Mouse (Mus musculus) bone marrow macrophage, adult 2 months (primary cell): ENCODE measurements at regions not wholly inside any gene's neighbourhood (a gene's known extent, or its start where the extent isn't known, plus 50 kb on each side); places are given as distances from the start of the nearest gene placed in this dataset.

Experiments used
- H3K27ac ChIP-seq: 2 replicates; pipeline ENCODE4 v1.5.1; 2012; ENCODE audit warnings: low read depth, low read length; ENCODE audit not compliant: insufficient read depth
- H3K4me1 ChIP-seq: 2 replicates; pipeline ENCODE4 v1.6.1; 2012; ENCODE audit warnings: low read length; ENCODE audit not compliant: control insufficient read depth, insufficient read depth
- H3K4me3 ChIP-seq: 2 replicates; pipeline ENCODE4 v1.5.1; 2012; ENCODE audit warnings: mild to moderate bottlenecking, low read length, moderate library complexity; ENCODE audit not compliant: insufficient read depth
- CTCF ChIP-seq: IDR thresholded peaks from 2 replicates; pipeline ENCODE4 v1.5.1; 2012; ENCODE audit warnings: low read depth, mild to moderate bottlenecking, low read length, moderate library complexity
- POLR2A ChIP-seq: IDR thresholded peaks from 2 replicates; pipeline ENCODE4 v1.6.1; 2012; ENCODE audit warnings: mild to moderate bottlenecking, low read depth, low read length, borderline replicate concordance

- H3K4me1 ChIP-seq = no peaks in the 10 kb centered on the region
- TF ChIP-seq POLR2A (no peak), CTCF (no peak)
- H3K4me3 ChIP-seq = no peak overlapping the region
- H3K27ac ChIP-seq = no peak overlapping the region
Measured at GRCm38 (mm10) chr5:118878722-118879121, 318.2 kb downstream of the Med13l start.

GRCm38 (mm10) chr5:118879808-118880478 is 319.5 kb downstream of the Med13l start:
- Histone ChIP-seq H3K27ac (no peak overlapping the region), H3K4me3 (no peak overlapping the region), H3K4me1 (no peaks in the 10 kb centered on the region)
- TF ChIP-seq CTCF (peak; percentile 80), POLR2A (no peak)

GRCm38 (mm10) chr5:118880546-118880945 is 320.1 kb downstream of the Med13l start:
- Histone ChIP-seq H3K4me3 (no peak overlapping the region), H3K27ac (no peak overlapping the region), H3K4me1 (no peaks in the 10 kb centered on the region)
- TF ChIP-seq CTCF (no peak), POLR2A (no peak)

GRCm38 (mm10) chr5:118881886-118882285 is 321.4 kb downstream of the Med13l start:
- Histone ChIP-seq H3K27ac (no peak overlapping the region), H3K4me3 (no peak overlapping the region), H3K4me1 (no peaks in the 10 kb centered on the region)
- TF ChIP-seq CTCF = no peak
- no peak for TF ChIP-seq POLR2A

- H3K4me3 ChIP-seq = no peak overlapping the region
- H3K27ac ChIP-seq = no peak overlapping the region
- no peaks in the 10 kb centered on the region for H3K4me1 ChIP-seq
- TF ChIP-seq CTCF (no peak), POLR2A (no peak)
Measured at GRCm38 (mm10) chr5:118888131-118888530, 327.7 kb downstream of the Med13l start.

- TF ChIP-seq CTCF (no peak), POLR2A (no peak)
- no peak overlapping the region for H3K4me3 ChIP-seq
- H3K4me1 ChIP-seq = no peaks in the 10 kb centered on the region
- no peak overlapping the region for H3K27ac ChIP-seq
Measured at GRCm38 (mm10) chr5:118891131-118891530, 330.7 kb downstream of the Med13l start.

GRCm38 (mm10) chr5:118908224-118908623 is 347.7 kb downstream of the Med13l start:
- H3K4me1 ChIP-seq = no peaks in the 10 kb centered on the region

GRCm38 (mm10) chr5:118909756-118910155 is 349.3 kb downstream of the Med13l start:
- no peak overlapping the region for H3K27ac ChIP-seq
- no peaks in the 10 kb centered on the region for H3K4me1 ChIP-seq
- H3K4me3 ChIP-seq = no peak overlapping the region
- TF ChIP-seq CTCF (no peak), POLR2A (no peak)

More at GRCm38 (mm10) chr5:118908224-118908623, 347.7 kb downstream of the Med13l start:
- no peak overlapping the region for H3K27ac ChIP-seq
- TF ChIP-seq POLR2A (no peak), CTCF (no peak)
- no peak overlapping the region for H3K4me3 ChIP-seq

GRCm38 (mm10) chr5:118914191-118914750 is 353.8 kb downstream of the Med13l start:
- no peak overlapping the region for H3K4me3 ChIP-seq
- TF ChIP-seq CTCF (no peak), POLR2A (no peak)
- no peaks in the 10 kb centered on the region for H3K4me1 ChIP-seq
- no peak overlapping the region for H3K27ac ChIP-seq

GRCm38 (mm10) chr5:118923357-118923756 is 362.9 kb downstream of the Med13l start:
- Histone ChIP-seq H3K4me1 (no peaks in the 10 kb centered on the region), H3K27ac (no peak overlapping the region), H3K4me3 (no peak overlapping the region)
- TF ChIP-seq POLR2A = no peak

- Histone ChIP-seq H3K4me1 (no peaks in the 10 kb centered on the region), H3K27ac (no peak overlapping the region), H3K4me3 (no peak overlapping the region)
- no peak for TF ChIP-seq POLR2A
- TF ChIP-seq CTCF = no peak
Measured at GRCm38 (mm10) chr5:118929037-118929436, 368.6 kb downstream of the Med13l start.
